Mouse (Mus musculus) spleen, adult 2 months (tissue): Measurements from ENCODE around the gene Lrp5. TPM values are rescaled to one million over a fixed set of nuclear protein-coding genes. Genes with fewer than 3 reads are reported as not detected.

Experiments
- DNase-seq, 2 experiments: peaks; one replicate each; pipeline versions ENCODE4 v3.0.0 to v3.0.0-alpha.2; 2012 to 2021; ENCODE audit warnings: low spot score in 2 of 2, low read depth in 1 of 2
- H3K27ac ChIP-seq: fragments of 200-500 bp; 2 replicates; pipeline ENCODE4 v1.5.1; 2012; ENCODE audit warnings: low read length, inconsistent platforms; ENCODE audit not compliant: insufficient read depth
- H3K27me3 ChIP-seq: fragments of 200-500 bp; 2 replicates; pipeline ENCODE4 v1.6.1; 2012; ENCODE audit warnings: mild to moderate bottlenecking, moderate library complexity, low read length, inconsistent platforms; ENCODE audit not compliant: control insufficient read depth, insufficient read depth
- H3K36me3 ChIP-seq: fragments of 200-500 bp; 2 replicates; pipeline ENCODE4 v1.6.1; 2012; ENCODE audit warnings: mild to moderate bottlenecking, low read length, inconsistent platforms; ENCODE audit not compliant: control insufficient read depth, insufficient read depth
- H3K4me1 ChIP-seq: fragments of 200-500 bp; 2 replicates; pipeline ENCODE4 v1.6.1; 2011; ENCODE audit warnings: inconsistent platforms; ENCODE audit not compliant: control insufficient read depth, insufficient read depth, insufficient read length
- H3K4me3 ChIP-seq: fragments of 200-500 bp; 2 replicates; pipeline ENCODE4 v1.5.1; 2011; ENCODE audit warnings: mild to moderate bottlenecking, inconsistent platforms; ENCODE audit not compliant: insufficient read depth, insufficient read length; ENCODE audit errors: extremely low read depth
- CTCF ChIP-seq: fragments of 200-500 bp; IDR thresholded peaks from 2 replicates; pipeline ENCODE4 v1.5.1; 2011; ENCODE audit warnings: mild to moderate bottlenecking, inconsistent platforms; ENCODE audit not compliant: insufficient read depth, insufficient read length, insufficient replicate concordance; ENCODE audit errors: extremely low read depth
- POLR2A ChIP-seq: fragments of 200-500 bp; IDR thresholded peaks from 2 replicates; pipeline ENCODE4 v1.6.1; 2011; ENCODE audit warnings: low read depth, low read length, inconsistent platforms
- WGBS: fragments of 180-500 bp; shearing (Covaris S2); methylation state at CpG from one replicate; pipeline ENCODE4 v1.1.7; 2018; 5-methylcytosine and 5-hydroxymethylcytosine counted together
- polyA plus RNA-seq: library from polyadenylated mRNA; depleted of rRNA; stranded (reverse); fragments of >200 nt; gene quantifications from 2 replicates; pipeline ENCODE4 v1.2.3, GENCODE M21; 2012

The Lrp5 gene
- polyA plus RNA-seq, 1 experiment, result 22.6 TPM

DNA sequence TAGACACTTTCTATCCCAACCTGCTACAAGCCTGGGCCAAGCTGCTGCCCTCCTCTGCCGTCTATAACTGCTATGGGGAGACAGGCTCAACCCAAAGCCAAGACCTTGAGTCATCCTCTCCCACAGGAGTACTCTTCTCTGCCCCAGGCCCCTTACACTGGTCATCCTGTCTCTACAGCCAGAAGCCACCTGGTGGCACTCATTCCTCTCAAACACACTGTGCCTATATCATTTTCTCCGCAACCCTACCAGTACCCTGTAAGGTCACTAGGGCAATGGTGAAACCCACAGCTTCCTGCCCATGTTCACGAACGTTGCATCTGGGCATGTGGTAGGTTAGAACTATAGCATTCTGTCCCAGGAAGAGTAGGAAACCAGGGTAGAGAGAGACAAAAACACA lies 31.4 kb downstream of the Lrp5 start:
- Histone ChIP-seq H3K36me3 (no peaks in the 10 kb centered on the region), H3K4me1 (peaks cover 3% of the 10 kb centered on the region; the same call in 1 of the 2 replicates), H3K4me3 (no peak overlapping the region), H3K27ac (no peak overlapping the region), H3K27me3 (no peaks in the 10 kb centered on the region)
- WGBS, result 9% methylated on average over 4 of the region's 4 CpGs
- DNase-seq, result no peak
- no peak for TF ChIP-seq CTCF
- no peak for TF ChIP-seq POLR2A

DNA sequence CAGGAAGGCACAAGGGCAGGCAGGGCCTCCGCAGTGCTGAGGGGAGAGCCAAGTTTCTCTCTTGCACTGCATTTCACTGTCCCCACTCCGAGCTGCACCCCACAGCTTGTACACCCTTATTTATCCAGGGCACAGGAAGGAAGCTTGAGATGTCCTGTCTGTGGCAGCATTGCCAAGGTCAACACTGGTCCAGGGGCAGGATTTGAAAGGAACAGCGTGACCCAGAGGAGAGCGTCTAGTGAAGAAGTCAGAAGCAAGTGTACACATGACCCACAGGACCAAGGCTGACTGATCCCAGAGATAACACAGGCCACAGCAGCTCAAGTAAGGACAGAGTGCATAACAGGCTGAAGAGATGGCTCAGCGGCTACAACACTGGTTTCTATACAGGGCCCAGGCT lies 32.3 kb downstream of the Lrp5 start:
- Histone ChIP-seq H3K36me3 (no peaks in the 10 kb centered on the region), H3K4me3 (no peak overlapping the region), H3K27ac (no peak overlapping the region), H3K4me1 (peaks cover 3% of the 10 kb centered on the region; the same call in 1 of the 2 replicates), H3K27me3 (no peaks in the 10 kb centered on the region)
- no peak for TF ChIP-seq POLR2A
- WGBS, result 73% methylated on average over 5 of the region's 5 CpGs
- DNase-seq, result no peak

- TF ChIP-seq POLR2A, result no peak
- no peak for TF ChIP-seq CTCF
- Histone ChIP-seq H3K27ac (no peak overlapping the region), H3K27me3 (no peaks in the 10 kb centered on the region), H3K36me3 (no peaks in the 10 kb centered on the region), H3K4me3 (no peak overlapping the region), H3K4me1 (peaks cover 3% of the 10 kb centered on the region; the same call in 1 of the 2 replicates)
- DNase-seq, result no peak
- 65% methylated on average over 4 of the region's 4 CpGs for WGBS
These were observed 32.9 kb downstream of the Lrp5 start for GRCm38 (mm10) chr19:3653508-3653907.

- H3K4me1 ChIP-seq, result peaks cover 3% of the 10 kb centered on the region; the same call in 1 of the 2 replicates
- no peaks in the 10 kb centered on the region for H3K27me3 ChIP-seq
- no peak for DNase-seq
- no peak overlapping the region for H3K27ac ChIP-seq
- no peak overlapping the region for H3K4me3 ChIP-seq
- TF ChIP-seq CTCF, result no peak
- no peak for TF ChIP-seq POLR2A
- H3K36me3 ChIP-seq, result no peaks in the 10 kb centered on the region
- 92% methylated on average over 13 of the region's 13 CpGs for WGBS
These were observed 34.4 kb downstream of the Lrp5 start for GRCm38 (mm10) chr19:3651989-3652388.

DNA sequence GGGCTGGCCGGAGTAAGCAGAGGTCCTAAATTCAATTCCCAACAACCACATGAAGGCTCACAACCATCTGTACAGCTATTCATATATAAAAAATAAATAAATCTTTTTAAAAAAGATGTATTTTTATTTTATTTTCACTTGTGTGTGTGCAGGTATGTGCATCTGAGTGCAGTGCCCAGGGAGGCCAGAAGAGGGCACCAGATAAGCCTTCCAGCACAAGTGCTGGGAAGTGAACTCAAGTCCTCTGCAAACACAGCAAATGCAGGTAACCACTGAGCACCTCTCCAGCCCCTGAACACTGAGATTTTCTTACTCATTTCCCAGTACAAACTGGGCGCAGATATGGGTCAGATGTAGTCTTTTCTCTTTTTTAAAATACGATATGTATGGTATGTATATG lies 35.1 kb downstream of the Lrp5 start:
- Histone ChIP-seq H3K27ac (no peak overlapping the region), H3K36me3 (no peaks in the 10 kb centered on the region), H3K4me3 (no peak overlapping the region), H3K4me1 (peaks cover 3% of the 10 kb centered on the region; the same call in 1 of the 2 replicates), H3K27me3 (no peaks in the 10 kb centered on the region)
- WGBS, result 94% methylated on average over 3 of the region's 3 CpGs
- TF ChIP-seq POLR2A (no peak), CTCF (peak; percentile 9; the same call in 1 of the 2 replicates)
- DNase-seq, result no peak

- Histone ChIP-seq H3K27ac (no peak overlapping the region), H3K4me1 (peaks cover 3% of the 10 kb centered on the region; the same call in 1 of the 2 replicates)
- 91% methylated on average over 3 of the region's 3 CpGs for WGBS
These were observed 35.9 kb downstream of the Lrp5 start for GRCm38 (mm10) chr19:3650448-3650847.

GRCm38 (mm10) chr19:3648830-3649450 lies 37.4 kb downstream of the Lrp5 start:
- Histone ChIP-seq H3K4me1 (no peaks in the 10 kb centered on the region), H3K4me3 (no peak overlapping the region), H3K27me3 (no peaks in the 10 kb centered on the region), H3K27ac (no peak overlapping the region), H3K36me3 (no peaks in the 10 kb centered on the region)
- TF ChIP-seq POLR2A (no peak), CTCF (no peak)
- WGBS, result 93% methylated on average over 11 of the region's 11 CpGs
- DNase-seq, result no peak

More at GRCm38 (mm10) chr19:3650448-3650847, 35.9 kb downstream of the Lrp5 start:
- no peak for DNase-seq
- Histone ChIP-seq H3K4me3 (no peak overlapping the region), H3K27me3 (no peaks in the 10 kb centered on the region), H3K36me3 (no peaks in the 10 kb centered on the region)
- no peak for TF ChIP-seq POLR2A
- no peak for TF ChIP-seq CTCF
